Mouse (Mus musculus) cerebellum, adult 8-10 months (tissue): ENCODE data around the gene Mical3.

Source experiments
- DNase-seq: peaks from one replicate; pipeline ENCODE4 v3.0.0; 2022

Mical3 gene

GRCm38 (mm10) chr6:121076929-121077566 lies 53.8 kb downstream of the Mical3 start:
- no peak for DNase-seq

- no peak for DNase-seq
Observed at GRCm38 (mm10) chr6:121075763-121076162, 55.0 kb downstream of the Mical3 start.

GRCm38 (mm10) chr6:121073312-121073711 lies 57.5 kb downstream of the Mical3 start:
- DNase-seq: no peak

GRCm38 (mm10) chr6:121072615-121073014 lies 58.2 kb downstream of the Mical3 start:
- DNase-seq: no peak

- DNase-seq: no peak
Observed at GRCm38 (mm10) chr6:121070584-121071230, 60.1 kb downstream of the Mical3 start.

GRCm38 (mm10) chr6:121069156-121069555 lies 61.6 kb downstream of the Mical3 start:
- no peak for DNase-seq

- no peak for DNase-seq
Observed at GRCm38 (mm10) chr6:121068087-121068464, 62.7 kb downstream of the Mical3 start.

GRCm38 (mm10) chr6:121067426-121068086 lies 63.2 kb downstream of the Mical3 start:
- no peak for DNase-seq

GRCm38 (mm10) chr6:121066761-121067160 lies 64.0 kb downstream of the Mical3 start:
- DNase-seq: no peak

- no peak for DNase-seq
Observed at GRCm38 (mm10) chr6:121064356-121065015, 66.3 kb downstream of the Mical3 start.

- no peak for DNase-seq
Observed at GRCm38 (mm10) chr6:121063771-121064170, 67.0 kb downstream of the Mical3 start.

GRCm38 (mm10) chr6:121062891-121063408 lies 67.8 kb downstream of the Mical3 start:
- DNase-seq: no peak

GRCm38 (mm10) chr6:121058039-121058438 lies 72.8 kb downstream of the Mical3 start:
- DNase-seq: no peak

GRCm38 (mm10) chr6:121057181-121057956 lies 73.4 kb downstream of the Mical3 start:
- no peak for DNase-seq

GRCm38 (mm10) chr6:121055496-121055895 lies 75.3 kb downstream of the Mical3 start:
- DNase-seq: no peak

GRCm38 (mm10) chr6:121054908-121055307 lies 75.9 kb downstream of the Mical3 start:
- no peak for DNase-seq

GRCm38 (mm10) chr6:121054340-121054739 lies 76.5 kb downstream of the Mical3 start:
- DNase-seq: no peak

GRCm38 (mm10) chr6:121053585-121054112 lies 77.2 kb downstream of the Mical3 start:
- peak; percentile 61 for DNase-seq

- DNase-seq: no peak
Observed at GRCm38 (mm10) chr6:121051972-121052629, 78.7 kb downstream of the Mical3 start.

- DNase-seq: no peak
Observed at GRCm38 (mm10) chr6:121051411-121051810, 79.4 kb downstream of the Mical3 start.

GRCm38 (mm10) chr6:121048696-121049095 lies 82.1 kb downstream of the Mical3 start:
- no peak for DNase-seq
